Mouse (Mus musculus): Measurements from ENCODE around the gene Gfod1. TPM values are rescaled to one million over a fixed set of nuclear protein-coding genes. Genes with fewer than 3 reads are reported as not detected.

Gfod1 gene
- total and polyA plus RNA-seq, 3 experiments = 0.30 to 0.70 (median 0.36) TPM

GRCm38 (mm10) chr13:43268539-43269327, 35.2 kb downstream of the Gfod1 start:
- Histone ChIP-seq H3K4me1 (ENCODE audit: control insufficient read depth in 1 of 2, insufficient read depth in 2 of 2) (peaks cover 9 to 51% of the 10 kb centered on the region in 2 experiments), H3K4me3 (replicated peaks in 1 of 3; ENCODE audit: low read depth in 2 of 3, low read length in 2 of 3, poor library complexity in 1 of 3) (no peak overlapping the region), H3K27me3 (replicated peaks) (no peaks in the 10 kb centered on the region), H3K27ac (ENCODE audit: insufficient read depth, low read depth) (no peak overlapping the region), H3K4me2 (ENCODE audit: insufficient read depth, low read depth, poor library complexity, severe bottlenecking) (peak overlapping the region; percentile 45; the same call in 1 of the 2 replicates), H3K9ac (ENCODE audit: insufficient read depth, low read depth) (no peak overlapping the region), H3K79me2 (replicated peaks; ENCODE audit: control insufficient read depth, extremely low read depth, insufficient read depth, poor library complexity, severe bottlenecking) (no peaks in the 10 kb centered on the region), H3K9me3 (replicated peaks; ENCODE audit: low read length) (no peaks in the 10 kb centered on the region), H3K36me3 (replicated peaks in 1 of 2; ENCODE audit: control insufficient read depth in 1 of 2, insufficient read depth in 1 of 2, low read length in 1 of 2) (no peaks in the 10 kb centered on the region)
- TF ChIP-seq ZMIZ1 (IDR thresholded peaks at IDR 0.05; ENCODE audit: low read depth, low read length) (no peak), NRF1 (IDR thresholded peaks at IDR 0.05; ENCODE audit: low read depth, low read length) (no peak), TBP (conservative IDR thresholded peaks at IDR 0.05; ENCODE audit: low read depth, low read length) (no peak), TCF12 (IDR thresholded peaks at IDR 0.05; ENCODE audit: low read depth, low read length) (peak; percentile 87), MAZ (IDR thresholded peaks at IDR 0.05; ENCODE audit: low read depth, low read length) (peak; percentile 90), HCFC1 (IDR thresholded peaks at IDR 0.05; ENCODE audit: low read depth, low read length) (no peak; the same call in 1 of the 2 replicates), BHLHE40 (IDR thresholded peaks at IDR 0.05; ENCODE audit: low read depth, low read length) (peak; percentile 78), ZC3H11A (IDR thresholded peaks at IDR 0.05; ENCODE audit: low read depth, low read length) (no peak), ELF1 (IDR thresholded peaks at IDR 0.05; ENCODE audit: low read depth, low read length) (peak; percentile 38; the same call in 1 of the 2 replicates), ZKSCAN1 (IDR thresholded peaks at IDR 0.05; ENCODE audit: borderline replicate concordance, low read depth, low read length) (no peak), GABPA (IDR thresholded peaks at IDR 0.05; ENCODE audit: insufficient replicate concordance, low read depth, low read length) (no peak), E2F4 (IDR thresholded peaks at IDR 0.05; ENCODE audit: insufficient replicate concordance, low read depth, low read length) (no peak), USF1 (IDR thresholded peaks at IDR 0.05; ENCODE audit: low read depth, low read length) (no peak), POLR2A (IDR thresholded peaks at IDR 0.05; ENCODE audit: low read depth, low read length) (no peak), MEF2A (IDR thresholded peaks at IDR 0.05; ENCODE audit: borderline replicate concordance, low read depth, low read length) (peak; percentile 70; the same call in 1 of the 2 replicates), RAD21 (IDR thresholded peaks at IDR 0.05; ENCODE audit: low read depth, low read length) (no peak; the same call in 1 of the 2 replicates), CHD1 (IDR thresholded peaks at IDR 0.05; ENCODE audit: low read depth, low read length) (no peak), SMC3 (IDR thresholded peaks at IDR 0.05; ENCODE audit: low read depth, low read length) (no peak), MAX (IDR thresholded peaks at IDR 0.05; ENCODE audit: low read length) (peak; percentile 63; the same call in 1 of the 2 replicates), ETS1 (conservative IDR thresholded peaks at IDR 0.05; ENCODE audit: low read depth, low read length) (peak; percentile 92), CHD2 (IDR thresholded peaks at IDR 0.05; ENCODE audit: low read length) (peak; percentile 39; the same call in 1 of the 2 replicates), MYC (IDR thresholded peaks at IDR 0.05; ENCODE audit: low read depth, low read length) (no peak), RCOR1 (conservative IDR thresholded peaks at IDR 0.05; ENCODE audit: low read depth, low read length) (no peak), ZNF384 (IDR thresholded peaks at IDR 0.05; ENCODE audit: low read depth, low read length) (no peak), JUND (conservative IDR thresholded peaks at IDR 0.05; ENCODE audit: low read depth, low read length) (peak; percentile 68; the same call in 1 of the 2 replicates), POLR2AphosphoS2 (IDR thresholded peaks at IDR 0.05; ENCODE audit: low read depth, low read length) (no peak), NELFE (IDR thresholded peaks at IDR 0.05; ENCODE audit: low read depth, low read length) (no peak), SIN3A (IDR thresholded peaks at IDR 0.05; ENCODE audit: low read length) (0 out of 2 replicates have a peak, but pooled peaks have one; percentile 46), KAT2A (IDR thresholded peaks at IDR 0.05; ENCODE audit: insufficient replicate concordance, low read length) (no peak), MAFK (IDR thresholded peaks at IDR 0.05; ENCODE audit: insufficient replicate concordance, low read length) (no peak), MXI1 (IDR thresholded peaks at IDR 0.05; ENCODE audit: low read depth, low read length) (peak; percentile 16; the same call in 1 of the 2 replicates), CTCF (conservative IDR thresholded peaks at IDR 0.05 in 1 of 2, IDR thresholded peaks at IDR 0.05 in 1 of 2; ENCODE audit: low read depth in 2 of 2, low read length in 2 of 2) (no peak), EP300 (IDR thresholded peaks at IDR 0.05; ENCODE audit: low read length) (peak; percentile 60), USF2 (conservative IDR thresholded peaks at IDR 0.05; ENCODE audit: low read depth, low read length) (no peak), UBTF (IDR thresholded peaks at IDR 0.05; ENCODE audit: low read depth, low read length) (no peak), PAX5 (IDR thresholded peaks at IDR 0.05; ENCODE audit: low read length) (no peak), IRF4 (IDR thresholded peaks at IDR 0.05; ENCODE audit: low read depth, low read length) (peak; percentile 74; the same call in 1 of the 2 replicates), JUN (IDR thresholded peaks at IDR 0.05; ENCODE audit: insufficient read depth, low read depth, low read length) (peak; percentile 60)
- dilution Hi-C loops (cut with MboI; ENCODE audit: extremely low pct_ligation_motif_present, extremely low pct_unique_long_range_greater_than_20kb, low sequenced_read_pairs) = no loop called here
- DNase-seq (ENCODE audit: extremely low read depth) = peak; percentile 91
- in situ Hi-C loops (cut with MboI; ENCODE audit: low pct_ligation_motif_present, low pct_unique_long_range_greater_than_20kb, low sequenced_read_pairs) = no loop called here
